Mouse (Mus musculus): ENCODE results near the gene Lbhd2. TPM values are rescaled to one million over a fixed set of nuclear protein-coding genes. Genes with fewer than 3 reads are reported as not detected.

The Lbhd2 gene
- polyA plus RNA-seq, 1 experiment, result 0.10 TPM

DNA sequence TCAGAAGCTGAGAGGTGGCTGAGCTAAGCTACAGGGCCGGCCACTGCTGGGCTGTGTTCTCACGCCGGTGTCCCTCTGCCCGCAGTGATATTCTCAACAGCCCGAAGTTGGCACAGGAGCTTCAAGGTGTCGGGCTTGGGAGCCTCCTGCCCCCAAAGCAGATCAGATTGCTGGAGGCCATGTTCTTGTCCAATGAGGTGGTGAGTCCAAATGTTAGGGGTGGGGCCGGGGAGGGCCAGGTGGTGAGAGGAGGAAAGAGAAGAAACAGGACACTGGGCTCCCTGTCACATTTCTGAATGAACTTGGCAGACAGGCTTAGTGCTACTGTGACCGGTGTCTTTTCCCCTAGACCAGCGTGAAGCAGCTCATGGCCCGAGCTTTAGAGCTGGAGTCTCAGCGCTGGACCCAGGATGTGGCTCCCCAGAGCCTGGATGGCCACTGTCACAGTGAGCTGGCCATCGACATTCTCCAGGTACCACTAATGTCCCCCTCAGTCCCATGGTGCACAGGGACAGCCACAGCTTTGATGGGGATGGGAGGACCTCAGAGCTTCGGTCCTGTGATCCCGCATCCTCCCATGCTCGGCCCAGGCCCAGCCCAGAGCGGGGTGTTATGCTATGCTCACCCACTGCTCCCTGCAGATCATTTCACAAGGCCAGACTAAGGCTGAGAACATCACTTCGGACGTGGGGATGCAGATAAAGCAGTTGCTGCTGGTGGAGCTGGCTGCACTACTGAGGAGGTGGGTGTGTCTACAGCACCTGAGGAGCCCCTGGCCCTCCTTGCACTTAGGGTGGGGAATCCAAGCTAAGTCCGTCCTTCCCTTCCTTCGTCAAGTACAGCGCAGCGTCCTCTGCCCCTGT is 41.5 kb downstream of the Lbhd2 start:
- DNase-seq (ENCODE audit: low spot score), result no peak

DNA sequence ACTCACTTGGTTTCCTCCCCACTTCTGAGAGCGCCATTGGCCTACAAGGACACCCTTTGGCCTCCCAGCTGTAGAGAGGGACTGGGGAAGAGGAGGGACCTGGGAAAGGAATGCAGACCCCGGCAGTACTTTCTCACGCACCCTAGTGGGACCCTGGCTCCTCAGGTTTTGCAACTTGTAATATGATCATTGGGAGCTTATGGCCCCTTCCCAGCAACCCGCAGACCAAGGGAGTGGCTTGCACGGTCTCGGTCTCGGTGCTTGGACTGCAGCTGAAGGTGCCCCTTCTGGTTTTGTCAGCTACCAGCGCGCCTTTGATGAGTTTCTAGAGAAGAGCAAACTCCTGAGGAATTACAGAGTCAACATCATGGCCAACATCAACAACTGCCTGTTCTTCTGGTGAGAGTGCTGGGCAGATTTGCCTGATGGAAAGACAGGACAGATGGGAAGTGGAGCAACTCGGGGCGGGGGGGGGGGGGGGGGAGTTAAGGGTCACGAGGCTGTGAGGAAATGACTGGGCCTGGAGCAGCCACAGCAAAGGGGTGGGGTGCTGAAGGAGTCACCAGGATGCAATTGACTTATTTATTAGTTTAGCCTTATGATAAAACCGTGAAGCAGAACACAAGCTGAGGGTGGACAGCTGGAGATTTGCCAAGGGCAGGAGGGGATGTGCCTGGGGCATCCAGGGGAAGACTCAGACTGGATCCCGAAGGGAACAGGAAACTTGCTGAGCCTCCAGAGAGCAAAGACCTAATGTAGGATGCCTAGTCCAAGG is 42.5 kb downstream of the Lbhd2 start:
- no peak for DNase-seq (ENCODE audit: low spot score)

DNA sequence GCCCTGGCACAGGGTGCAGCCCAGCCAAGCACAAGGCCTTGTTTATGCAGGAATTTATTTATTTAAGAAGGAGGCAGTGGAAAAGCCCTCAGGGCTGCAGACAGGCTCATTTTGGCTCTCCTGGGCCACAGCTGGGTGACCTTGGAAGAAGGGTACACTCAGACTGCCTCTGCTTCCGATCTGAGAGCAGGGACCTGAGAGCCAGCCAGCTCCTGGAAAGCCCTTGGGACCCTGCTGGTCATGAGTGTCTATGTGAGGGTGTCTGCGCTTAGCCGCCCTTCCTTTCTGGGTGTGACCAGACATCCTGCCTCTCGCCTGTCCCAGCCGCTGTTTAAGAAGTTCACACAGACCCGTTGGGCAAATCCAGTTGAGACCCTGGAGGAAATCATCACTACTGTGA is 43.8 kb downstream of the Lbhd2 start:
- DNase-seq (ENCODE audit: low spot score), result no peak

DNA sequence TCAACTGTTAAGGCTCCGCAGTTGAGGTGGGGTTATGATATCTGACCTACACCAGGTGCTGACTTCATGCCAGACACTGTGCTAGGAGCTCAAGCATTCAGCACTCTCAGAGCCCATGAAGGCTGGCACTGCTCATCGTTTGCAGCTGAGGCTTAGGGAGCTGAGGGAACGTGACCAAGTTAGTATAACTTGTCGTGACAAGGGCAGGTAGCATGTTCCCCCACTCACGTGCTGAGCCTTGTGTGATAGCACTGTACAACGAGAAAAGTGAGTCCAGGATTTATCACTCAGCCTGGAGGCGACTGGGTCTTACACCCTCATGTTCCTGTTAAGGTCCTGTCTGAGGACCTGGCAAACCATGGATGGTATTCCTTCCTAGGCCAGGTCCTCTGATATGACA is 45.0 kb downstream of the Lbhd2 start:
- DNase-seq (ENCODE audit: low spot score), result no peak

DNA sequence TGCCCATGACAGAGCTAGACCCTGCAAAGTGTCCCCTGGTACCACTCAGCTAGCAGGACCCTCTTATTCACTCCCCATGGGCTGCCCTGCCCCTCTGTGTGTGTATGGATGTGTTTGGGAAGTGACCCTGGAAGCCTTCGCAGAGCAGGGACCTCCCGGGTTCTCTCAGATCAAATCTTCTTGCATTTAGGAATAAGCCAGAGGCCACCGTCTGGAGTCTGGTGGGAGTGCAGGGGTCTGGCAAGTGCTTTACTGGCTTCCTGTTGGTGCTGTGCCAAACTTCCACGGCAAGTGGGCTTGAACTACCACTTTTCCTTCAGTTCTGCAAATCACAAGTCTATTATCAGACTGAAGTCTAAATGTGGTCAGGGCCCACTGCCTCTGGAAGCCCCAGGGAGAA is 47.4 kb downstream of the Lbhd2 start:
- no peak for DNase-seq (ENCODE audit: low spot score)

DNA sequence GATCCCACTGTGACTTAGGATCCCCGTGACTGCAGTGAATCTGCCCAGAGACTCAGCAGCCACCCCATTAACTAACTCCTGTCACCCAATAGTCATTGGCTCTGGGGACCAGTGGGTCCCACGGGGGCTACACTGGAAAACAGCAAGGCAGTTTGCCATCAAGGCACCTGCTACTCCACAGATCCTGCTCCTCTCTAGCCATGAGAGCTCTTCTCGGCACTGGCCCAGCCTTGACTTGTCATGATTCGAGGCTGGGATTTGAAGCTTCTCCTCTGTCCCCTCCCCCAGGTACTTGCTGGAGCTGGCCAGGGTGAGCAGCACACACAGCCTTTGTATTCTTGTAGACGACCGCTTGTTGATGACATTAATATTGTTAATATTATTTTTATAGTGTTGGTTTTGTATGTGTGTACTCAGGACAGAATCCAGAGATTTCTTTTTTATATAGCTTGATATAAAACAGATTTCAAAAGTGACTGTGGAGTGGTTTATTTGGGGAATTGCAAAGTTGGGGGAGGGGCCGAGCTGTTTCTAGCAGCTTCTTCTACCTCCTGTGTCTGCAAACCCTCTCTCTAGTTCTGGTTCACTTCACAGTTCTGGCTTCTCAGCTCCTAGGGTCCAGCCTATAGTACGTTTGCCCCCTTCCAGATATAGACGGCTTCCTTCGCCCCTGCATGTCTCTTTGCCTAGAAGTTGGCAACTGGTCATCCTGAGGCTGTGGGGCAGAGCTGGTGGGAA is 48.1 kb downstream of the Lbhd2 start:
- no peak for DNase-seq (ENCODE audit: low spot score)

DNA sequence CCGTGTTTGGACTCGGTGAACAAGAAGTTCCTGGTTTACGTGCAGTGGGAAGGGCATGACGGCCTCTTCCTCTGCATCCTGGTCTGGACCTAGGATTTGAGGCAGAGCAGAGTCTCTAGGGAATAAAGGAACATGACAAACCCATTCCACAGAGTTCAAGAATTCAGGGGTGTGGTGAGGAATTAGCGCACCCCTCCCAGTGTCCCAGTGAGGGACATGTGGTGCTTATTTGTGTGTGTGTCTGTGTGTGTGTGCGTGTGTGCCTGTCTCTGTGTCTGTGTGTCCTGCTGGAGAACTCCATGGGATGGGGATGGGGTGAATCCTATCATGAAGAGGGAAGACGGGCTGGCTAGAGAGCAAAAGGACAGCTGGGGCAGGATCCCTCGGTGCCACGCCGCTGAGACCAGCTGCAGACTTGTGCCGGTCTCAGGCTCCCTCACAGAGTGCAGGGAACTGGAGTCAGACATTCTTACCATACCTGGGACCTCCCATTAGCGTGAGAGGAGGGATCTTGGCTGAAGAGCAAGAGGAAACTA is 48.8 kb downstream of the Lbhd2 start:
- DNase-seq (ENCODE audit: low spot score), result no peak

- no peak for DNase-seq (ENCODE audit: low spot score)
Measured at GRCm38 (mm10) chr12:111455860-111456259, 49.3 kb downstream of the Lbhd2 start.

GRCm38 (mm10) chr12:111457742-111458141 is 51.1 kb downstream of the Lbhd2 start:
- DNase-seq (ENCODE audit: low spot score), result no peak

Other genes starting within 250 kb of the Lbhd2 start
- gene Traf3, start 240.4 kb upstream of the Lbhd2 start, polyA plus RNA-seq (2012; rRNA removed), result 18.2 and 20.4 TPM in 2 replicates
- gene 4930595D18Rik, start 222.3 kb upstream of the Lbhd2 start, polyA plus RNA-seq (2012; rRNA removed), result not detected in 2 replicates
- 2.3 and 4.1 TPM in 2 replicates for gene Amn, start 135.7 kb upstream of the Lbhd2 start, polyA plus RNA-seq (2012; rRNA removed)
- 143 and 148 TPM in 2 replicates for gene Cdc42bpb, start 29.1 kb upstream of the Lbhd2 start, polyA plus RNA-seq (2012; rRNA removed)
- 7.8 and 8.4 TPM in 2 replicates for gene Exoc3l4, start 10.2 kb downstream of the Lbhd2 start, polyA plus RNA-seq (2012; rRNA removed)
- gene Tnfaip2, start 35.7 kb downstream of the Lbhd2 start, polyA plus RNA-seq (2012; rRNA removed), result 106 and 156 TPM in 2 replicates
- gene Gm266, start 79.0 kb downstream of the Lbhd2 start, polyA plus RNA-seq (2012; rRNA removed), result 5.9 and 6.7 TPM in 2 replicates
- gene Eif5, start 131.2 kb downstream of the Lbhd2 start, polyA plus RNA-seq (2012; rRNA removed), result 139 and 141 TPM in 2 replicates
- 56.1 and 59.8 TPM in 2 replicates for gene Mark3, start 167.7 kb downstream of the Lbhd2 start, polyA plus RNA-seq (2012; rRNA removed)